Mouse (Mus musculus): ENCODE measurements around the gene Fdxr.

- no peak for TF ChIP-seq POLR2A (IDR thresholded peaks at IDR 0.05; ENCODE audit: insufficient read depth, low read depth, low read length)
- TF ChIP-seq CTCF (IDR thresholded peaks at IDR 0.05; ENCODE audit: insufficient read depth, low read depth, low read length): no peak
Measured at GRCm38 (mm10) chr11:115275509-115275908, 1.3 kb downstream of the Fdxr start.

Data from olfactory bulb, adult 2 months (tissue).